15 mouse cellular contexts compared by ENCODE assay signal in genomic region chr12:69867338-69867737, GRCm38 (mm10). TPM values are rescaled to one million over a fixed set of nuclear protein-coding genes. Genes with fewer than 3 reads are reported as not detected.
DNase-seq lines count a peak whose midpoint lies in the region; ATAC-seq lines count a peak whose summit lies in the region.
"Had no signal": no experiment of that assay in that cellular context is flagged by ENCODE, and none has a peak within 500 bp of the region (broad histone marks: within the 10 kb centered on the region; RNA-seq: fewer than 3 reads in every experiment).

No protein-coding gene starts in this region.

- H3K4me1 ChIP-seq in heart, embryonic 12.5 days (replicated peaks), result peaks cover 9% of the 10 kb centered on the region

- H3K4me3 ChIP-seq in heart, embryonic 12.5 days, result no peak overlapping the region
- H3K4me3 ChIP-seq: embryonic facial prominence, embryonic 13.5 days; liver, embryonic 12.5 days; neural tube, embryonic 15.5 days had no signal

- H3K9ac ChIP-seq in heart, embryonic 12.5 days, result no peak overlapping the region
- H3K9ac ChIP-seq: embryonic facial prominence, embryonic 13.5 days; liver, embryonic 12.5 days; neural tube, embryonic 15.5 days had no signal

- peaks cover 35% of the 10 kb centered on the region for H3K36me3 ChIP-seq in heart, embryonic 12.5 days

- H3K27ac ChIP-seq in heart, embryonic 12.5 days (ENCODE audit: poor library complexity, severe bottlenecking), result no peak overlapping the region
- H3K27ac ChIP-seq: embryonic facial prominence, embryonic 13.5 days; liver, embryonic 12.5 days; neural tube, embryonic 15.5 days had no signal

- no peaks in the 10 kb centered on the region for H3K9me3 ChIP-seq in heart, embryonic 12.5 days (replicated peaks)
- H3K9me3 ChIP-seq: embryonic facial prominence, embryonic 13.5 days; liver, embryonic 12.5 days; neural tube, embryonic 15.5 days had no signal

- no peaks in the 10 kb centered on the region for H3K27me3 ChIP-seq in heart, embryonic 12.5 days (replicated peaks)
- H3K27me3 ChIP-seq: embryonic facial prominence, embryonic 13.5 days; liver, embryonic 12.5 days; neural tube, embryonic 15.5 days had no signal

- 82% methylated on average over 5 of the region's 5 CpGs for WGBS in heart, embryonic 12.5 days

- peak; percentile 33 for DNase-seq in CD4-positive helper T cell, adult 2 months (ENCODE audit: low read depth, low spot score)
- peak; percentile 30 for DNase-seq in T-cell, adult 2 months (ENCODE audit: low spot score)
- DNase-seq in thymus, postnatal 14 days, result peak; percentile 63
- DNase-seq in Muller cell, postnatal 12 days (ENCODE audit: inconsistent ontology term), result no peak
- no peak for DNase-seq in ovary, adult 18-20 months (ENCODE audit: low spot score)
- DNase-seq: cerebellum, adult 18-20 months; kidney, adult 18-20 months; kidney, postnatal 14 days; left cerebral cortex, postnatal 4 days had no signal

- ATAC-seq in megakaryocyte-erythroid progenitor cell, adult 5-6 weeks (replicated peaks; ENCODE audit: low FRiP score, low TSS enrichment, poor library complexity, severe bottlenecking), result 0 out of 2 replicates have a peak, but pooled peaks have one; percentile 38
- ATAC-seq in heart, embryonic 12.5 days (ENCODE audit: insufficient number of reproducible peaks, low FRiP score), result no peak
- ATAC-seq: liver, embryonic 12.5 days had no signal

- no peak overlapping the region for H3K4me2 ChIP-seq in heart, embryonic 12.5 days
- H3K4me2 ChIP-seq: embryonic facial prominence, embryonic 13.5 days; heart, embryonic 11.5 days; liver, embryonic 12.5 days; neural tube, embryonic 15.5 days had no signal

RNA-seq across cellular contexts. Expression of gene Atl1, which starts 25.1 kb away (rescaled TPM):
- total RNA-seq in megakaryocyte-erythroid progenitor cell, adult 5-6 weeks (2014; fragmentation: Nextera tagmentation), result 2.8 and 3.4 TPM in 2 replicates
- 3.1 and 6.5 TPM in 2 replicates for total RNA-seq in megakaryocyte-erythroid progenitor cell, adult 5-6 weeks (2017)
- polyA plus RNA-seq in heart, embryonic 12.5 days (2016; fragmentation: Nextera tagmentation; extraction: Ambion mirVana), result 8.0 and 9.5 TPM in 2 replicates

RNA-seq across cellular contexts. Expression of gene Map4k5, which starts 25.7 kb away (rescaled TPM):
- 24.2 and 33.9 TPM in 2 replicates for total RNA-seq in megakaryocyte-erythroid progenitor cell, adult 5-6 weeks (2014; fragmentation: Nextera tagmentation)
- total RNA-seq in megakaryocyte-erythroid progenitor cell, adult 5-6 weeks (2017), result 25.0 and 29.2 TPM in 2 replicates
- 43.4 and 44.8 TPM in 2 replicates for polyA plus RNA-seq in heart, embryonic 12.5 days (2016; fragmentation: Nextera tagmentation; extraction: Ambion mirVana)

Comparison
In these comparisons a context has a peak if more than half of its experiments do, and no peak if none do; other contexts are left out.
1. DNase-seq: peak in CD4-positive helper T cell, adult 2 months (single experiment), T-cell, adult 2 months (single experiment) and thymus, postnatal 14 days (single experiment); none in Muller cell, postnatal 12 days (single experiment) and ovary, adult 18-20 months (single experiment).